Mouse (Mus musculus) ES-Bruce4 (cell line): ENCODE data around the gene 4932438H23Rik.

Experiments
- EP300 ChIP-seq: IDR thresholded peaks from 2 replicates; pipeline ENCODE4 v1.6.1; 2011; ENCODE audit warnings: low read depth, low read length; ENCODE audit not compliant: insufficient read depth
- POLR2A ChIP-seq: IDR thresholded peaks from one replicate; pipeline ENCODE4 v1.8.1; 2011; ENCODE audit warnings: low read length; ENCODE audit not compliant: insufficient read depth

- no peak for TF ChIP-seq EP300
- no peak for TF ChIP-seq POLR2A
Observed at GRCm38 (mm10) chr16:91105481-91106051, 10.6 kb upstream of the 4932438H23Rik start.
